Mouse (Mus musculus): ENCODE results near the gene Lpar3. TPM values are rescaled to one million over a fixed set of nuclear protein-coding genes. Genes with fewer than 3 reads are reported as not detected.

Lpar3 gene
- total and polyA plus RNA-seq, 2 experiments from 2014 or later: 0.31 to 0.66 TPM

- Histone ChIP-seq H3K27me3 (ENCODE audit: insufficient read depth, low read length) (no peaks in the 10 kb centered on the region), H3K27ac (ENCODE audit: low read depth, low read length) (no peak overlapping the region), H3K4me3 (ENCODE audit: low read depth, low read length) (no peak overlapping the region), H3K4me2 (ENCODE audit: low read depth, low read length, poor library complexity, severe bottlenecking) (no peak overlapping the region), H3K9ac (replicated peaks; ENCODE audit: low read length, poor library complexity, severe bottlenecking) (no peak overlapping the region), H3K4me1 (ENCODE audit: insufficient read depth, low read length) (no peaks in the 10 kb centered on the region), H3K9me3 (ENCODE audit: low read length) (no peaks in the 10 kb centered on the region), H3K36me3 (ENCODE audit: insufficient read depth, low read length) (no peaks in the 10 kb centered on the region)
- DNase-seq (ENCODE audit: low spot score) (no peak), ATAC-seq (ENCODE audit: low FRiP score) (no peak)
- TF ChIP-seq CTCF (IDR thresholded peaks at IDR 0.05): no peak
- 90% methylated on average over 4 of the region's 4 CpGs for WGBS
Observed at GRCm38 (mm10) chr3:146211141-146211747, 9.5 kb upstream of the Lpar3 start.

DNA sequence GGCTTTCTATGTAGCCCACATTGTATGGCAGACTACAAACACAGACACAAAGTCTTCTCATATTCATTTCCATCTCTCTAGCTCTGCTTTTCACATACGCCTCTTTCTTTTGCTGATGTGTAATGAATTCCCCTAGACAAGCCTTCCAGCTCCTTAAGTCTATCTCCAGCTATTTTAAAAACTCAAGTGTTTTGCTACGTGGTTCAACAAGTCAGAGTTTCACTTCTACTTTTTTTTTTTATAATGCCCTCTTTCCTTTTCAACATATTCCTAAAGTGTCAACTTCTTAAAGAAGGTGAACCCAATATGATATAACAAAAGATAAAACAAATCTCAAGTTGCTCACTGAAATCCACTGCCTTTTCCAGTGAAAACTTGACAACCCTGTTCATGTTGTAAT lies 8.8 kb upstream of the Lpar3 start:
- H3K4me2 ChIP-seq (ENCODE audit: low read depth, low read length, poor library complexity, severe bottlenecking): no peak overlapping the region
- no peak overlapping the region for H3K9ac ChIP-seq (replicated peaks; ENCODE audit: low read length, poor library complexity, severe bottlenecking)
- H3K27ac ChIP-seq (ENCODE audit: low read depth, low read length): no peak overlapping the region
- H3K27me3 ChIP-seq (ENCODE audit: insufficient read depth, low read length): no peaks in the 10 kb centered on the region
- no peaks in the 10 kb centered on the region for H3K4me1 ChIP-seq (ENCODE audit: insufficient read depth, low read length)
- H3K4me3 ChIP-seq (ENCODE audit: low read depth, low read length): no peak overlapping the region
- 86% methylated on average over 2 of the region's 2 CpGs for WGBS
- no peaks in the 10 kb centered on the region for H3K36me3 ChIP-seq (ENCODE audit: insufficient read depth, low read length)
- no peak for DNase-seq (ENCODE audit: low spot score)
- ATAC-seq (ENCODE audit: low FRiP score): no peak
- no peak for TF ChIP-seq CTCF (IDR thresholded peaks at IDR 0.05)
- no peaks in the 10 kb centered on the region for H3K9me3 ChIP-seq (ENCODE audit: low read length)

- no peak overlapping the region for H3K27ac ChIP-seq (ENCODE audit: low read depth, low read length)
- H3K4me1 ChIP-seq (ENCODE audit: insufficient read depth, low read length): no peaks in the 10 kb centered on the region
- H3K9me3 ChIP-seq (ENCODE audit: low read length): no peaks in the 10 kb centered on the region
- H3K27me3 ChIP-seq (ENCODE audit: insufficient read depth, low read length): no peaks in the 10 kb centered on the region
- H3K36me3 ChIP-seq (ENCODE audit: insufficient read depth, low read length): no peaks in the 10 kb centered on the region
- no peak for TF ChIP-seq CTCF (IDR thresholded peaks at IDR 0.05)
- H3K9ac ChIP-seq (replicated peaks; ENCODE audit: low read length, poor library complexity, severe bottlenecking): no peak overlapping the region
- no peak overlapping the region for H3K4me2 ChIP-seq (ENCODE audit: low read depth, low read length, poor library complexity, severe bottlenecking)
- H3K4me3 ChIP-seq (ENCODE audit: low read depth, low read length): no peak overlapping the region
- DNase-seq (ENCODE audit: low spot score): no peak
- WGBS: 78% methylated on average over 5 of the region's 5 CpGs
- ATAC-seq (ENCODE audit: low FRiP score): no peak
Observed at GRCm38 (mm10) chr3:146213336-146213735, 7.4 kb upstream of the Lpar3 start.

DNA sequence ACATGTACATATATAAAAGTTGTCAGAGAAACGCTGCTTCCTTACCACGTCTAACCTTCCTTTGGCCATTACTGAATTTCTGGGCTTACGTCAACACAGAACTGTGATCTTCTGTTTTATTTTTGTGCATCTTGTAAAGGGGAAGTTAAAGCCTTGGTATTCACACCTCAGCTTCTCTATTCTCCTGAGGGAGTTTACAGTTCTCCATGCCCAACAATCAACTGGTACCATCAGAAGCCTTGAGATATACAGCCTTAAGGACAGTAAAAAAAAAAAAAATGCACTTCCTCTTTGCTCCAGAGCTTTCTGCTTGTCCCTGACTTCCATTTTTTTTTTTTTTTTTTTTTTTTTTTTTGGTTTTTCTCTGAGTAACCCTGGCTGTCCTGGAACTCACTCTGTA lies 4.2 kb upstream of the Lpar3 start:
- H3K36me3 ChIP-seq (ENCODE audit: insufficient read depth, low read length): no peaks in the 10 kb centered on the region
- H3K27me3 ChIP-seq (ENCODE audit: insufficient read depth, low read length): peaks cover 12% of the 10 kb centered on the region
- no peak for ATAC-seq (ENCODE audit: low FRiP score)
- H3K4me2 ChIP-seq (ENCODE audit: low read depth, low read length, poor library complexity, severe bottlenecking): no peak overlapping the region
- DNase-seq (ENCODE audit: low spot score): no peak
- H3K27ac ChIP-seq (ENCODE audit: low read depth, low read length): no peak overlapping the region
- H3K9ac ChIP-seq (replicated peaks; ENCODE audit: low read length, poor library complexity, severe bottlenecking): no peak overlapping the region
- peaks cover 3% of the 10 kb centered on the region; the same call in 1 of the 2 replicates for H3K4me1 ChIP-seq (ENCODE audit: insufficient read depth, low read length)
- no peak overlapping the region for H3K4me3 ChIP-seq (ENCODE audit: low read depth, low read length)
- no peak for TF ChIP-seq CTCF (IDR thresholded peaks at IDR 0.05)
- WGBS: 90% methylated on average over 3 of the region's 3 CpGs
- H3K9me3 ChIP-seq (ENCODE audit: low read length): no peaks in the 10 kb centered on the region

DNA sequence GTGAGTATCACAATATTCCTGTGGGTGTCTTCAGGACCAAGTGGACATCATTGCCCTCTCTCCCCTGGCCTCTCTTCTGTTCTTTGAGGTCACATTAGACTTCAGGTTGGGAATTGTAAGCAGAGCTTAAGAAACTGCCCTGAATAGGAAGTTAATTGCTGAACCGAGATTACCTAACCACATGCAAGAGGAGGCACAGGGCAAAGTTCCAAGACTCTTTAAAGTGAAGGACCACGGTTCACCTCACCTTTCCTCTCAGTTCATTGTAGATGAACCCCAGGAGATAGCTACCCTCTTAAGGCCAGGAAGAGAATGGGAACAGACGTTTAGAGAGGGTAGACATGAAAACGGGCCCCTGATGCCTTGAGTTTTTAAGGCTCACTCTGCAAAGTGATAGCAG lies 3.5 kb downstream of the Lpar3 start:
- H3K27ac ChIP-seq (ENCODE audit: low read depth, low read length): no peak overlapping the region
- H3K4me2 ChIP-seq (ENCODE audit: low read depth, low read length, poor library complexity, severe bottlenecking): no peak overlapping the region
- H3K9me3 ChIP-seq (ENCODE audit: low read length): no peaks in the 10 kb centered on the region
- no peak overlapping the region for H3K4me3 ChIP-seq (ENCODE audit: low read depth, low read length)
- no peak for ATAC-seq (ENCODE audit: low FRiP score)
- no peak for TF ChIP-seq CTCF (IDR thresholded peaks at IDR 0.05)
- peaks cover 28% of the 10 kb centered on the region for H3K27me3 ChIP-seq (ENCODE audit: insufficient read depth, low read length)
- H3K9ac ChIP-seq (replicated peaks; ENCODE audit: low read length, poor library complexity, severe bottlenecking): no peak overlapping the region
- peaks cover 3% of the 10 kb centered on the region; the same call in 1 of the 2 replicates for H3K4me1 ChIP-seq (ENCODE audit: insufficient read depth, low read length)
- 72% methylated on average over 4 of the region's 4 CpGs for WGBS
- no peaks in the 10 kb centered on the region for H3K36me3 ChIP-seq (ENCODE audit: insufficient read depth, low read length)
- DNase-seq (ENCODE audit: low spot score): no peak

DNA sequence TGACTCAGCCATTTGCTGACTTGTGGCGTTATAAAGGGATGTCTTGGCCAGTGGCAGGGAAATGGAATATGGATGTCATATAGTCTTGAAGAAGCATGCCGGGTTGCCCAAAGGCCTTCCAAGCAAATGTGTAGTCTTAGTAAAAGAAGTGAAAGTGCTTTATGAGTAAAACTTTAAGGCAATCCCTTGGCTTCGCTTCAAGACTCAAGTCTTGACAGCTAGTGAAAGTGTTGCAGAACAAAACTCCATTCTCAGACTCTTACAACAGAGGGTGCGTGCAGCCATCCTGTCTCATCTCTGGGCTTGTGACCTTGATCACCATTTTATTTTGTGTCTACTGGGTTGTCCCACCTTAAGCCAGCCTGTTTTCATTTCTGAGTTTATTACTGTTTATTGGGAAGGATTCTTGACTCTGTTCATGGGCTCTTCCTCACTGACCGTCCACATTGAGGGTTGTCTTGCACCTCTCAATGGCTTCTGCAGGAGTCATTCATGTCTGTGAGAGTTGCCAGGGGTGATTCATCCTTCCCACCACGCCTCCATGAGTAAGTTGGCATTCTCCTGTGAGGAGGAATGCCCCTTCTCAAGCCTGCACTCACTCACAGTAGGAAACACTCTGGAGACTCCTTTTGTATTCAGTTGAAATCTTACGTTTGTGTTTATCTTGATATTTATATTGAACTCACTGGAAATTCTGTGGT lies 4.4 kb downstream of the Lpar3 start:
- Histone ChIP-seq H3K4me3 (ENCODE audit: low read depth, low read length) (no peak overlapping the region), H3K9me3 (ENCODE audit: low read length) (no peaks in the 10 kb centered on the region), H3K9ac (replicated peaks; ENCODE audit: low read length, poor library complexity, severe bottlenecking) (no peak overlapping the region), H3K4me2 (ENCODE audit: low read depth, low read length, poor library complexity, severe bottlenecking) (no peak overlapping the region), H3K4me1 (ENCODE audit: insufficient read depth, low read length) (peaks cover 3% of the 10 kb centered on the region; the same call in 1 of the 2 replicates), H3K27ac (ENCODE audit: low read depth, low read length) (no peak overlapping the region), H3K36me3 (ENCODE audit: insufficient read depth, low read length) (no peaks in the 10 kb centered on the region), H3K27me3 (ENCODE audit: insufficient read depth, low read length) (peaks cover 28% of the 10 kb centered on the region)
- TF ChIP-seq CTCF (IDR thresholded peaks at IDR 0.05): no peak
- ATAC-seq (ENCODE audit: low FRiP score) (no peak), DNase-seq (ENCODE audit: low spot score) (no peak)
- WGBS: 83% methylated on average over 7 of the region's 7 CpGs

Measured in midbrain, postnatal 0 days (tissue).